Mouse (Mus musculus): Measurements from ENCODE around the gene Cerkl. TPM values are rescaled to one million over a fixed set of nuclear protein-coding genes. Genes with fewer than 3 reads are reported as not detected.

The Cerkl gene
- polyA plus RNA-seq, 1 experiment from 2014 or later = 1.8 TPM

DNA sequence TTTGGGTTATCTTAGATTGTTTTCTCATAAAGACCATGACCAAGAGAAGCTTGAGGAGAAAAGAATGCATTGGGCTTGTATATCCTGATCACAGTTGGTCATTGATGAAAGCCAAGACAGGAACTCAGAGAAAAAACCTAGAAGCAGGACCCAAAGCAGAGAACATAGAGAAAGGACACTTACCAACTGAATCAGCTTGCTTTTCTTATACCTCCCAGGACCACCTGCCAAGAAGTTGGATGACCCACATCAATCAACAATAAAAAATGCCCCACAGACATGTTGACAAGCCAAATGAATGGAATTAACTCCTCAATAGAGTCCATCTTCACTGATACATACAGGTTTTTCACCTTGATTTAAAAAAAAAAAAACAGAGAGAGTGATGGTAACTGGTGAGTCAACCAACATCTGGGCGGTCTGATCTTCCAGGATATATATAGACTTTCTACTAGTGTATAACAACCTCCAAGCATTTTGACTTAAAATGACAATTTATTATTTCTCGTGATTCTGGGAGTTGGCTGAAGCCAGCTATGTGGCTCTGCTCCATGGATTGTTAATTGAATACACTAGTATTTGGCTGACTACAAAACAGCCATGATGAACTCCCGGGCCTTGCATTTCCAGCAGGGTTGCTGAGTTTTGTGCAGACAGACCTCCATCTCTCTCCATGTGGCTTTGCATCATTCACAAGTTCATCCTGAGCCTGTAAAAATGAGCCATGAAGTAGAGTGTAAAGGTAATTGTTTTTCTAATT, 12.5 kb downstream of the Cerkl start:
- no peak for TF ChIP-seq EP300 (IDR thresholded peaks at IDR 0.05)
- no peak for TF ChIP-seq CTCF (IDR thresholded peaks at IDR 0.05)
- no peaks in the 10 kb centered on the region for H3K27me3 ChIP-seq (replicated peaks; ENCODE audit: insufficient read depth, low read length)
- H3K27ac ChIP-seq (ENCODE audit: low read length) = no peak overlapping the region
- H3K36me3 ChIP-seq (ENCODE audit: insufficient read depth, low read length) = no peaks in the 10 kb centered on the region
- no peak overlapping the region for H3K4me2 ChIP-seq (replicated peaks; ENCODE audit: low read depth, low read length)
- H3K4me3 ChIP-seq (ENCODE audit: low read depth, low read length) = no peak overlapping the region
- no peak for DNase-seq (ENCODE audit: low spot score)
- H3K9me3 ChIP-seq (ENCODE audit: low read length) = no peaks in the 10 kb centered on the region
- no peaks in the 10 kb centered on the region for H3K4me1 ChIP-seq (ENCODE audit: insufficient read depth, low read depth, low read length)
- WGBS = 81% methylated on average over 3 of the region's 3 CpGs
- ATAC-seq = no peak
- no peak overlapping the region for H3K9ac ChIP-seq (replicated peaks; ENCODE audit: low read depth)

DNA sequence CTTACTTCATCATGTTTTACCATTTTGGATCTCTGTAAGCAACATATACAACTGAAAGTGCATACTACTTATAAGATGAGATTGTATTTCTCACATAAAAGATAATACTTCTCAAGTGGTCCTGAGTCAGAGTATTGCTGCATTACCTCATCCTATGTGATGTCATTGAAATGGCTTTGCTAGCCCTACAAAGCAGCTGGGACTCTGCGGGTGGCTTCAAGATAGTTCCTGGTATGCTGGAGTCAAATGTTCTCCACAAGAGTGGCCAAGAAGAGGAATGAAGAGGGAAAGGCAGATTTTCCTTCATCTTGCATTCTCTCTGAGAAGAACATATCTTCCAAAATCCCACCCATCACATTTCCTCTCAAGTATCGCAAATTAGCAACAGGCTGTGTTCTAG, 13.2 kb downstream of the Cerkl start:
- Histone ChIP-seq H3K27ac (ENCODE audit: low read length) (no peak overlapping the region), H3K9ac (replicated peaks; ENCODE audit: low read depth) (no peak overlapping the region), H3K36me3 (ENCODE audit: insufficient read depth, low read length) (no peaks in the 10 kb centered on the region), H3K4me3 (ENCODE audit: low read depth, low read length) (no peak overlapping the region), H3K4me2 (replicated peaks; ENCODE audit: low read depth, low read length) (no peak overlapping the region), H3K4me1 (ENCODE audit: insufficient read depth, low read depth, low read length) (no peaks in the 10 kb centered on the region), H3K27me3 (replicated peaks; ENCODE audit: insufficient read depth, low read length) (no peaks in the 10 kb centered on the region), H3K9me3 (ENCODE audit: low read length) (no peaks in the 10 kb centered on the region)
- ATAC-seq = no peak
- WGBS = 94% methylated on average over 2 of the region's 2 CpGs
- TF ChIP-seq CTCF (IDR thresholded peaks at IDR 0.05) (no peak), EP300 (IDR thresholded peaks at IDR 0.05) (no peak)
- no peak for DNase-seq (ENCODE audit: low spot score)

DNA sequence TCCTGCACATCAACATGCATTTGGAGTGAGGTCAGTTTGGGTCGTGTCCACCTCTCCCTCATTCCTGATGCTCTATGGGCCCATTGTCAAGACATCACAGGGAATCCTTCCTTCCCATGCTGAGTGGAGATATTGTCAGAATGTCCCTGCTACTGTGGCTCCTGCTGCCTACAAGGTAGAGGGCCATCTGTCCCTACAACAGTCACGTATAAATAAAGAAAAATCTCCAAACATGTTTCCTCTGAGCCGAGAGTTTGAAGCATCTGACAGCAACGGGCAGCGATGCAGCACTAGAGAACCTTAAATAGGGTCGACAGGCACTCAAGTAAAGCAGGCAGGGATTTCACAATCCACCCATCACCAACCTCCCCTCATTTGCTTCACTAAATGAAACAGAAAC, 13.7 kb downstream of the Cerkl start:
- 74% methylated on average over 6 of the region's 6 CpGs for WGBS
- H3K4me3 ChIP-seq (ENCODE audit: low read depth, low read length) = no peak overlapping the region
- no peaks in the 10 kb centered on the region for H3K27me3 ChIP-seq (replicated peaks; ENCODE audit: insufficient read depth, low read length)
- DNase-seq (ENCODE audit: low spot score) (no peak), ATAC-seq (no peak)
- H3K4me1 ChIP-seq (ENCODE audit: insufficient read depth, low read depth, low read length) = no peaks in the 10 kb centered on the region
- no peaks in the 10 kb centered on the region for H3K9me3 ChIP-seq (ENCODE audit: low read length)
- H3K9ac ChIP-seq (replicated peaks; ENCODE audit: low read depth) = no peak overlapping the region
- no peaks in the 10 kb centered on the region for H3K36me3 ChIP-seq (ENCODE audit: insufficient read depth, low read length)
- no peak overlapping the region for H3K4me2 ChIP-seq (replicated peaks; ENCODE audit: low read depth, low read length)
- TF ChIP-seq EP300 (IDR thresholded peaks at IDR 0.05) = no peak
- no peak for TF ChIP-seq CTCF (IDR thresholded peaks at IDR 0.05)
- H3K27ac ChIP-seq (ENCODE audit: low read length) = no peak overlapping the region

DNA sequence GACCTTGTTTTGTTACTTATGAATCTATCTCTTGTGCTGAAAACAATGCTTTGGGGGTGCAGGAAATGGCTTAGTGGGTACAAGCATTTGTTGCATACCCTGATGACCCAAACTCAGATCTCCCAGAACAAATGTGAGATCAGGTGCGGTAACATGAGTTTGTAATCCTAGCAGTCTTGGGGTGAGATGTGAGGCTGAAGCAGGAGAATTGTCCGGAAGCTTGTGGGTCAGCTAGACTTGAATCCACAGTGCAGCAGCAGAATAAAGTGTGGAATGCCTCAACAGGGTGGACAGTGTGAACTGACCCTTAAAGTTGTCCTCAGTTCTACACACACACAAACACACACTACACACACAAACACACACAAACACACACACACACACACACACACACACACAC, 14.4 kb downstream of the Cerkl start:
- Histone ChIP-seq H3K4me2 (replicated peaks; ENCODE audit: low read depth, low read length) (no peak overlapping the region), H3K27me3 (replicated peaks; ENCODE audit: insufficient read depth, low read length) (no peaks in the 10 kb centered on the region), H3K27ac (ENCODE audit: low read length) (no peak overlapping the region), H3K9me3 (ENCODE audit: low read length) (no peaks in the 10 kb centered on the region), H3K4me1 (ENCODE audit: insufficient read depth, low read depth, low read length) (no peaks in the 10 kb centered on the region), H3K4me3 (ENCODE audit: low read depth, low read length) (no peak overlapping the region), H3K36me3 (ENCODE audit: insufficient read depth, low read length) (no peaks in the 10 kb centered on the region), H3K9ac (replicated peaks; ENCODE audit: low read depth) (no peak overlapping the region)
- DNase-seq (ENCODE audit: low spot score) (no peak), ATAC-seq (no peak)
- 94% methylated on average over 2 of the region's 2 CpGs for WGBS
- no peak for TF ChIP-seq CTCF (IDR thresholded peaks at IDR 0.05)
- TF ChIP-seq EP300 (IDR thresholded peaks at IDR 0.05) = no peak

DNA sequence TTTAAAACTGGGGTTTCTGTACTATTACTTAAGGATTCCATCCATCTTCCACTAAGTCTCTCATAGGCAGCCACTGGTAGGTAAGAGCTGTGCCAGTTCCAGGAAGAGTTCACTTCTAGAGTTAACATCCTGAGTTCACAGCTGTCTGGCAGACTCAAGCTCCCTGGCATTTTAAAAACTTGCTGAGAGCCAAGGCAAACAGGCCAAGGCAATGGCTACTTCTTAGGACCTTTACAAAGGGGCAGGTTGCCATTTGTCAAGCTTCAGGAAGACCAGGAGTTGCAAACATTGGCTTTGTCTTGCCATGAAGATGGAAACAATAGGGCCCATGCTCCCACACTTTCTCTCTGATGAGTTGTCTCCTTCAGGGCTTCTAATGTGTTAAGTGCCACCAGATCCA, 26.5 kb downstream of the Cerkl start:
- DNase-seq (ENCODE audit: low spot score) (no peak), ATAC-seq (no peak)
- Histone ChIP-seq H3K36me3 (ENCODE audit: insufficient read depth, low read length) (no peaks in the 10 kb centered on the region), H3K4me1 (ENCODE audit: insufficient read depth, low read depth, low read length) (peaks cover 4% of the 10 kb centered on the region; the same call in 1 of the 2 replicates), H3K9me3 (ENCODE audit: low read length) (no peaks in the 10 kb centered on the region), H3K9ac (replicated peaks; ENCODE audit: low read depth) (no peak overlapping the region), H3K4me3 (ENCODE audit: low read depth, low read length) (no peak overlapping the region), H3K27me3 (replicated peaks; ENCODE audit: insufficient read depth, low read length) (no peaks in the 10 kb centered on the region), H3K4me2 (replicated peaks; ENCODE audit: low read depth, low read length) (no peak overlapping the region), H3K27ac (ENCODE audit: low read length) (no peak overlapping the region)
- TF ChIP-seq CTCF (IDR thresholded peaks at IDR 0.05) (no peak), EP300 (IDR thresholded peaks at IDR 0.05) (no peak)

DNA sequence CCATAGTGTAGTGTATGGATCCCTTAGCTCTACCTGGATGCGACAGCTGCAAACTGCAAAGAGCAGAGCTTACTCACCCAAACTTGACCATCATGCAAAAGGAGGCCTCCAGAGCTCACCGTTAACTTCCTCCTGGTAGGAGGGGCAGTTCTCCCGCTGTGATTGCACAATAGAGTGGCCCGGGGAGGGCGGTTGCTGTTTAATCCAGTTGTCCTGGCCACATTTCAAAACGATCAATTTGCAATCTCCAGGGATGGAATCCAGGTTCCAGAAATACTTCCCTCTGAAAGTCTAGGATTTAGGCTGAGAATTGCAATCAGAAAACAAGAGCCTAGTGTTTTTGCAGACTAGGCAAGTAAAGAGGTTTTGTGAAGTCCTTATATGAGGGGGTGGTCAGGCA, 26.9 kb downstream of the Cerkl start:
- no peak overlapping the region for H3K27ac ChIP-seq (ENCODE audit: low read length)
- no peak for TF ChIP-seq EP300 (IDR thresholded peaks at IDR 0.05)
- no peak for TF ChIP-seq CTCF (IDR thresholded peaks at IDR 0.05)
- DNase-seq (ENCODE audit: low spot score) = peak; percentile 9
- H3K4me3 ChIP-seq (ENCODE audit: low read depth, low read length) = no peak overlapping the region
- H3K4me1 ChIP-seq (ENCODE audit: insufficient read depth, low read depth, low read length) = peaks cover 4% of the 10 kb centered on the region; the same call in 1 of the 2 replicates
- 7% methylated on average over 6 of the region's 6 CpGs for WGBS
- H3K4me2 ChIP-seq (replicated peaks; ENCODE audit: low read depth, low read length) = no peak overlapping the region
- no peaks in the 10 kb centered on the region for H3K27me3 ChIP-seq (replicated peaks; ENCODE audit: insufficient read depth, low read length)
- H3K9me3 ChIP-seq (ENCODE audit: low read length) = no peaks in the 10 kb centered on the region
- no peak overlapping the region for H3K9ac ChIP-seq (replicated peaks; ENCODE audit: low read depth)
- no peak for ATAC-seq
- H3K36me3 ChIP-seq (ENCODE audit: insufficient read depth, low read length) = no peaks in the 10 kb centered on the region

Measured in lung, postnatal 0 days (tissue).